Mouse (Mus musculus): Measurements from ENCODE around the gene C5ar2. TPM values are rescaled to one million over a fixed set of nuclear protein-coding genes. Genes with fewer than 3 reads are reported as not detected.

Gene C5ar2
- polyA plus RNA-seq, 1 experiment from 2014 or later: 0.13 TPM

DNA sequence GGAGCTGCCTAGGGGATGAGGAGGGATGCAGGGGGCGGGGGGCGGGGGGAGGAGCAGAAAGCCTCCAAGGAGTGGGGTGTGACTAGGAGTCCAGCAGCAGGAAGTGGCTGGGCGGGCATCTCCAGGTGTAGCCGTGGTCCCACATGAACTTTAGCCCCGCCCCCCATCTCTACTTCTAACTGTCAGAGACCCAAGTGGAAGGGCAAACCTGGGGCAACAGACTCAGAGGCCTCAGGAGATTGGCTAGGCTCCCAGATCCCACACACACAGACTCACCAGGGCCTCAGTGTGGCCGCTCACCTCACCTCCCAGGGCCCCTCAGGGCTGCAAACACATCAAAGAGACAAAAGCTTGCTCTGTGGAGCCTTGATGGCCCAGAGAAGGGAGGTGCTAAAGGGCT lies 47.3 kb downstream of the C5ar2 start:
- peaks cover 3% of the 10 kb centered on the region; the same call in 1 of the 2 replicates for H3K4me1 ChIP-seq (ENCODE audit: control insufficient read depth, insufficient read depth, low read depth, low read length)
- H3K27ac ChIP-seq (ENCODE audit: low read depth, low read length): no peak overlapping the region
- no peak for ATAC-seq
- H3K27me3 ChIP-seq (replicated peaks; ENCODE audit: control insufficient read depth, insufficient read depth, low read length): no peaks in the 10 kb centered on the region
- no peak overlapping the region for H3K4me3 ChIP-seq (ENCODE audit: low read length)
- no peak overlapping the region for H3K4me2 ChIP-seq (ENCODE audit: low read length)
- H3K9ac ChIP-seq (ENCODE audit: low read depth, low read length): no peak overlapping the region
- H3K36me3 ChIP-seq (ENCODE audit: control insufficient read depth, insufficient read depth, low read length): peaks cover 14% of the 10 kb centered on the region; the same call in 1 of the 2 replicates
- H3K9me3 ChIP-seq (ENCODE audit: control insufficient read depth, low read length): no peaks in the 10 kb centered on the region
- WGBS: 66% methylated on average over 6 of the region's 6 CpGs

DNA sequence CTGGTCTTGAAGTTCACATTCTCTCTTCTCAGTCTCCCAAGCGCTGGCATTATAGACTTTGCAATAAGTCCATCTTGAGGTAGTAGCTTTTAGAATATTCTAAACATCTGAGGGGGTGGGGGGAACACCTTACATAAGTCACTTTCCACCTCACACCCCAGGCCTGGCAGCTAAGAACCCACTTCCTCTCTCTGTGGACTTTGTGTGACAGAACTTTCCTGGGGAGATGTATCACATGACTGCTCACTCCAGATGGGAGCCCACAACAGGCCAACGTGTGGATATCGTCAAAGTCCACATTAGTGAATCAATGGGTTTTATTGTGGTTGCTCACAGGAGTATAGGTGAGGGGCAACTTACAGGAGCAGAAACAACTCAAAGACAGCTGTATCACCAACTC lies 50.3 kb downstream of the C5ar2 start:
- Histone ChIP-seq H3K4me2 (ENCODE audit: low read length) (no peak overlapping the region), H3K9me3 (ENCODE audit: control insufficient read depth, low read length) (no peaks in the 10 kb centered on the region), H3K9ac (ENCODE audit: low read depth, low read length) (no peak overlapping the region), H3K4me1 (ENCODE audit: control insufficient read depth, insufficient read depth, low read depth, low read length) (peaks cover 3% of the 10 kb centered on the region; the same call in 1 of the 2 replicates), H3K27ac (ENCODE audit: low read depth, low read length) (no peak overlapping the region), H3K27me3 (replicated peaks; ENCODE audit: control insufficient read depth, insufficient read depth, low read length) (no peaks in the 10 kb centered on the region), H3K36me3 (ENCODE audit: control insufficient read depth, insufficient read depth, low read length) (peaks cover 11% of the 10 kb centered on the region; the same call in 1 of the 2 replicates), H3K4me3 (ENCODE audit: low read length) (no peak overlapping the region)
- 61% methylated on average over 3 of the region's 3 CpGs for WGBS
- ATAC-seq: no peak

DNA sequence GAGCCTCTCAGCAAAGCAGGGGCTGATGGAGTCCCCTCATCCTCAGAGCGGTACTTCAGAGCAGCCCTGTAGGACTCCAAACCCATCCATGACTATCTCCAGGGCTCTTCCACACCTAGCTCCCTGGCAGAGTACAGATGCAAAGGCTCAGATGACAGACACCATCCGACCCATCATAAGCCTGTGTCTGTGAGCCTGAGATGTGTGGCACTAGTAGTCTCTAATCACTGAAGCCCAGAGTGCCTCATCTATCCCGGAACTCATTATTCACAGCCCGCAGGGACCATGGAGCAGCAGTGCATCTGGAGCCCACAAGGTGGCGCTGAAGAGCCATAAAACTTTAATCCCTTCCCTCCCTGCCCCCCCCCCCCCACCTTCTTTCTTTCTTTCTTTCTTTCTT lies 51.6 kb downstream of the C5ar2 start:
- Histone ChIP-seq H3K27me3 (replicated peaks; ENCODE audit: control insufficient read depth, insufficient read depth, low read length) (no peaks in the 10 kb centered on the region), H3K36me3 (ENCODE audit: control insufficient read depth, insufficient read depth, low read length) (peaks cover 3% of the 10 kb centered on the region; the same call in 1 of the 2 replicates), H3K9ac (ENCODE audit: low read depth, low read length) (no peak overlapping the region), H3K4me1 (ENCODE audit: control insufficient read depth, insufficient read depth, low read depth, low read length) (peaks cover 3% of the 10 kb centered on the region; the same call in 1 of the 2 replicates), H3K4me2 (ENCODE audit: low read length) (no peak overlapping the region), H3K9me3 (ENCODE audit: control insufficient read depth, low read length) (no peaks in the 10 kb centered on the region), H3K4me3 (ENCODE audit: low read length) (no peak overlapping the region), H3K27ac (ENCODE audit: low read depth, low read length) (no peak overlapping the region)
- peak; percentile 66 for ATAC-seq
- 19% methylated on average over 5 of the region's 5 CpGs for WGBS

DNA sequence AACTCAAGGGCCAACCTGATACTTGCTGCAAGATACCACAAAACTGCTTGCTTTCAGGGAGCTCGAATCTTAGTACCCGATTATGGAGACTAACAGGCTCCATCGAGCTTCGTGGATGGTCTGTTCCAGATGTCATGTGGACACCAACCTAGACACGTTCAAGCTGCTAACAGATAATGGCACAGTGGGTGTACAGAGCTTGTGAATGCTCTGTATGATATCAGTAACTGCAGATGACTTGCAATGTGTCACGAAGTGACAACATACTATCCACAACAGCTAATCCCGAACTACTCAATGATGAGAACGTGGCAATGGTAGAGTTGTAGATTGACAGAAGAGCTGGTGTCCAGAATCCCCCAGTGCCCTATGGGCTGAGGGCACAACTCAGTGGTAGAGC lies 56.5 kb downstream of the C5ar2 start:
- no peaks in the 10 kb centered on the region for H3K9me3 ChIP-seq (ENCODE audit: control insufficient read depth, low read length)
- WGBS: 80% methylated on average over 8 of the region's 8 CpGs

More for the DNA sequence above, 56.5 kb downstream of the C5ar2 start:
- H3K27me3 ChIP-seq (replicated peaks; ENCODE audit: control insufficient read depth, insufficient read depth, low read length): no peaks in the 10 kb centered on the region
- no peak overlapping the region for H3K4me2 ChIP-seq (ENCODE audit: low read length)
- H3K9ac ChIP-seq (ENCODE audit: low read depth, low read length): no peak overlapping the region
- no peak overlapping the region for H3K4me3 ChIP-seq (ENCODE audit: low read length)
- H3K27ac ChIP-seq (ENCODE audit: low read depth, low read length): no peak overlapping the region
- H3K36me3 ChIP-seq (ENCODE audit: control insufficient read depth, insufficient read depth, low read length): peaks cover 23% of the 10 kb centered on the region
- peaks cover 3% of the 10 kb centered on the region; the same call in 1 of the 2 replicates for H3K4me1 ChIP-seq (ENCODE audit: control insufficient read depth, insufficient read depth, low read depth, low read length)
- no peak for ATAC-seq

Other genes with a start within 250 kb of the C5ar2 start
- gene Bicra, start 196.2 kb downstream of the C5ar2 start, polyA plus RNA-seq (2015; fragmentation: Nextera tagmentation; extraction: Ambion mirVana): 5.0 and 6.9 TPM in 2 replicates
- 0.09 and 0.16 TPM in 2 replicates for gene Zfp541, start 182.3 kb downstream of the C5ar2 start, polyA plus RNA-seq (2015; fragmentation: Nextera tagmentation; extraction: Ambion mirVana)
- gene Napa, start 145.7 kb downstream of the C5ar2 start, polyA plus RNA-seq (2015; fragmentation: Nextera tagmentation; extraction: Ambion mirVana): 236 and 255 TPM in 2 replicates
- gene Kptn, start 124.3 kb downstream of the C5ar2 start, polyA plus RNA-seq (2015; fragmentation: Nextera tagmentation; extraction: Ambion mirVana): 48.3 and 49.8 TPM in 2 replicates
- 1.1 and 1.2 TPM in 2 replicates for gene Slc8a2, start 114.3 kb downstream of the C5ar2 start, polyA plus RNA-seq (2015; fragmentation: Nextera tagmentation; extraction: Ambion mirVana)
- gene Meis3, start 69.1 kb downstream of the C5ar2 start, polyA plus RNA-seq (2015; fragmentation: Nextera tagmentation; extraction: Ambion mirVana): 96.6 and 122 TPM in 2 replicates
- 9.6 and 13.3 TPM in 2 replicates for gene Dhx34, start 22.1 kb downstream of the C5ar2 start, polyA plus RNA-seq (2015; fragmentation: Nextera tagmentation; extraction: Ambion mirVana)
- gene C5ar1, start 15.4 kb upstream of the C5ar2 start, polyA plus RNA-seq (2015; fragmentation: Nextera tagmentation; extraction: Ambion mirVana): 2.1 and 2.4 TPM in 2 replicates
- 55.5 and 62.4 TPM in 2 replicates for gene Inafm1, start 29.5 kb upstream of the C5ar2 start, polyA plus RNA-seq (2015; fragmentation: Nextera tagmentation; extraction: Ambion mirVana)
- 26.1 TPM in 2 replicates for gene Ccdc9, start 42.6 kb upstream of the C5ar2 start, polyA plus RNA-seq (2015; fragmentation: Nextera tagmentation; extraction: Ambion mirVana)
- gene Bbc3, start 64.2 kb upstream of the C5ar2 start, polyA plus RNA-seq (2015; fragmentation: Nextera tagmentation; extraction: Ambion mirVana): 31.3 and 32.7 TPM in 2 replicates
- 267 and 272 TPM in 2 replicates for gene Sae1, start 143.7 kb upstream of the C5ar2 start, polyA plus RNA-seq (2015; fragmentation: Nextera tagmentation; extraction: Ambion mirVana)
- 11.7 and 13.4 TPM in 2 replicates for gene Zc3h4, start 156.8 kb upstream of the C5ar2 start, polyA plus RNA-seq (2015; fragmentation: Nextera tagmentation; extraction: Ambion mirVana)
- 77.0 and 86.9 TPM in 2 replicates for gene Tmem160, start 208.6 kb upstream of the C5ar2 start, polyA plus RNA-seq (2015; fragmentation: Nextera tagmentation; extraction: Ambion mirVana)
- 5.4 and 6.3 TPM in 2 replicates for gene Npas1, start 233.6 kb upstream of the C5ar2 start, polyA plus RNA-seq (2015; fragmentation: Nextera tagmentation; extraction: Ambion mirVana)

Data from hindbrain, embryonic 16.5 days (tissue).